Mouse (Mus musculus) adrenal gland, postnatal 4 days (tissue): ENCODE results near the gene Hand2. TPM values are rescaled to one million over a fixed set of nuclear protein-coding genes. Genes with fewer than 3 reads are reported as not detected.

ENCODE experiments used
- DNase-seq, 2 experiments: peaks; one replicate each; pipeline ENCODE4 v3.0.0; 2021 to 2022; ENCODE audit warnings: low spot score in 2 of 2, mixed read lengths in 2 of 2
- long read RNA-seq, 2 experiments: library from polyadenylated mRNA; stranded (forward); transcript quantifications; one replicate each; pipeline ENCODE4 v2.0.0; 2021
- total RNA-seq, 2 experiments: library from RNA; stranded (reverse); gene quantifications; 2 replicates each; pipeline ENCODE4 v1.2.3; 2021

Gene Hand2
- total RNA-seq = 10 to 100 TPM; 59.6 to 63.5 TPM
- long read RNA-seq, experiment 1, transcript Hand2-201 (2 exons, 2,351 nt) = major isoform, 27 of 34 reads
- long read RNA-seq, experiment 1, partial matches to known transcripts = 3 of 34 reads
- long read RNA-seq, experiment 1, other reads (novel, unspliced or antisense) = 4 of 34 reads
- long read RNA-seq, experiment 2, transcript Hand2-201 (2 exons, 2,351 nt) = major isoform, 62 of 73 reads
- long read RNA-seq, experiment 2, partial matches to known transcripts = 3 of 73 reads
- long read RNA-seq, experiment 2, other reads (novel, unspliced or antisense) = 8 of 73 reads

GRCm38 (mm10) chr8:57320851-57321743 is at the start of gene Hand2:
TSS of gene Hand2 (plus strand) at chr8:57320983.
- no peak for DNase-seq

GRCm38 (mm10) chr8:57273055-57273454 is 47.7 kb upstream of the Hand2 start:
- DNase-seq = no peak

- no peak for DNase-seq
Measured at GRCm38 (mm10) chr8:57293441-57293840, 27.3 kb upstream of the Hand2 start.

GRCm38 (mm10) chr8:57303513-57303912 is 17.3 kb upstream of the Hand2 start:
- DNase-seq = no peak

- no peak for DNase-seq
Measured at GRCm38 (mm10) chr8:57304944-57305343, 15.8 kb upstream of the Hand2 start.

- DNase-seq = no peak
Measured at GRCm38 (mm10) chr8:57306441-57306840, 14.3 kb upstream of the Hand2 start.

GRCm38 (mm10) chr8:57309844-57310485 is 10.8 kb upstream of the Hand2 start:
- no peak for DNase-seq

- no peak for DNase-seq
Measured at GRCm38 (mm10) chr8:57312031-57312981, 8.5 kb upstream of the Hand2 start.

- no peak for DNase-seq
Measured at GRCm38 (mm10) chr8:57313583-57313982, 7.2 kb upstream of the Hand2 start.

- DNase-seq = no peak
Measured at GRCm38 (mm10) chr8:57314216-57314615, 6.6 kb upstream of the Hand2 start.

GRCm38 (mm10) chr8:57315471-57315870 is 5.3 kb upstream of the Hand2 start:
- no peak for DNase-seq

- no peak for DNase-seq
Measured at GRCm38 (mm10) chr8:57317107-57317506, 3.7 kb upstream of the Hand2 start.

GRCm38 (mm10) chr8:57317890-57318480 is 2.8 kb upstream of the Hand2 start:
- no peak for DNase-seq

GRCm38 (mm10) chr8:57319092-57319980 is 1.4 kb upstream of the Hand2 start:
- DNase-seq = no peak

- DNase-seq = no peak
Measured at GRCm38 (mm10) chr8:57319981-57320585, 700 bp upstream of the Hand2 start.

- no peak for DNase-seq
Measured at GRCm38 (mm10) chr8:57321898-57322895, 1.4 kb downstream of the Hand2 start.
